Mouse (Mus musculus): ENCODE data around the gene Rack1. TPM values are rescaled to one million over a fixed set of nuclear protein-coding genes. Genes with fewer than 3 reads are reported as not detected.

Gene Rack1
- total and polyA plus RNA-seq, 2 experiments from 2014 or later: 292 to 1,323 TPM

DNA sequence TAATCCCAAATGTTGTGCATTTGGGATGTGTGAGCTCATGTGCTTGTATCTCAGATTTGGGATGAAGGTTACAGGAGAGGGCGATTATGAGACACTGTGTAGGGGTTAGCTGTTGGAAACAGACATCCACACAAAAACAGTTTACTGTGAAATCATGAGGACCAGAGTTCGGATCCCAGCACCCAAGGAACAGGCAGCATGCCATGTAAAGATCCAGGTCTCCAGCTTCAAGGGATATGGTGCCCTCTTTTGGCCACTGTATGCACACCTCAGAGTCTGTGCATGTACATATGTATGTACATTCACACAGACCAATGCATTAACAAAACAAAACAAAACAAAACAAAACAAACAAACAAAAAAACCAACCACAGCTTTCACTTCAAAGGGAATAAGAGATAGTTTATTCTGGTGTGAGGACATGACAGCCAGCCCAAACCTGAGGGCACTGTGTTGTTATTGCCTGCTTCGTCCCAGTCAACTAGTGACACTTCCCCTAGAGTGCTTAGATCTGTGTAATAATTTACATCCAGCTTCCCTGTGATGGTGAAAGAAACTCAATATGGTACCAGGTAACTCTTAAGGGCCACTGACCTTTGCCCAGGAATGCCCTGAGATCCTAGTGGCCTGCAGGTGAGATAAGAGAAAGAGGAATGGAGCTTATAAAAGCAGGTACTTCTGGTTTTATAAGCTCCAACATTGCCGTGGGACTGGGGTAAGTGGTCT is 51.3 kb downstream of the Rack1 start:
- no peak overlapping the region for H3K4me2 ChIP-seq (ENCODE audit: low read depth, low read length)
- 85% methylated on average over 4 of the region's 4 CpGs for WGBS

DNA sequence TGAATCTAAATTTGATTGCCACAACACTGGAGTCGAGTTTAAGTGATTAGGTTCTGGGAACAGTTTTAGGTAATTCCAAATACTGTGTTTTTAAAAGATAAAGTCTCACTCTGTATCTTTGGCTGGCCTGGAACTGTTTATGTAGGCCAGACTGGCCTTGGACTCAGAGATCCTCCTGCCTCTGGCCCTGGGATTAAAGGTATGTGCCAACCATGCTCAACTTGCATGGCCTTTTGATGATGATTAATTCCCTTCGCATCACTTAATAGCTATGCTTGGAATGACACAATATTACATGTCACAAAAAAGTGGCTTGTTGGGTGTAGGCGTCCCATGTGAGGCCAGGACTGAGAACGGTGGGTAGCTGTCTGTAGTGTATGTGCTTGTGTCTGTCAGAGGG is 52.1 kb downstream of the Rack1 start:
- ATAC-seq (ENCODE audit: insufficient read depth, low read depth) (no peak), DNase-seq (ENCODE audit: low spot score) (no peak)
- TF ChIP-seq CTCF (IDR thresholded peaks at IDR 0.05; ENCODE audit: low read depth) (no peak), EP300 (IDR thresholded peaks at IDR 0.05; ENCODE audit: low read depth) (no peak)
- Histone ChIP-seq H3K9ac (replicated peaks; ENCODE audit: low read depth, low read length) (no peak overlapping the region), H3K9me3 (replicated peaks; ENCODE audit: control insufficient read depth, low read length) (no peaks in the 10 kb centered on the region), H3K27me3 (ENCODE audit: control insufficient read depth, insufficient read depth, low read length) (no peaks in the 10 kb centered on the region), H3K27ac (ENCODE audit: low read depth) (no peak overlapping the region), H3K36me3 (replicated peaks; ENCODE audit: control insufficient read depth, insufficient read depth, low read length) (no peaks in the 10 kb centered on the region), H3K4me3 (ENCODE audit: low read depth, low read length) (no peak overlapping the region), H3K4me1 (ENCODE audit: control insufficient read depth, insufficient read depth) (no peaks in the 10 kb centered on the region), H3K4me2 (ENCODE audit: low read depth, low read length) (no peak overlapping the region)
- WGBS: 68% methylated on average over 4 of the region's 4 CpGs

More for the DNA sequence above, 51.3 kb downstream of the Rack1 start:
- no peak overlapping the region for H3K9ac ChIP-seq (replicated peaks; ENCODE audit: low read depth, low read length)
- H3K27me3 ChIP-seq (ENCODE audit: control insufficient read depth, insufficient read depth, low read length): no peaks in the 10 kb centered on the region
- ATAC-seq (ENCODE audit: insufficient read depth, low read depth): no peak
- no peaks in the 10 kb centered on the region for H3K36me3 ChIP-seq (replicated peaks; ENCODE audit: control insufficient read depth, insufficient read depth, low read length)
- no peaks in the 10 kb centered on the region for H3K9me3 ChIP-seq (replicated peaks; ENCODE audit: control insufficient read depth, low read length)
- H3K4me1 ChIP-seq (ENCODE audit: control insufficient read depth, insufficient read depth): no peaks in the 10 kb centered on the region
- TF ChIP-seq CTCF (IDR thresholded peaks at IDR 0.05; ENCODE audit: low read depth): peak; percentile 20; the same call in 1 of the 2 replicates
- TF ChIP-seq EP300 (IDR thresholded peaks at IDR 0.05; ENCODE audit: low read depth): no peak
- no peak overlapping the region for H3K4me3 ChIP-seq (ENCODE audit: low read depth, low read length)
- DNase-seq (ENCODE audit: low spot score): no peak
- no peak overlapping the region for H3K27ac ChIP-seq (ENCODE audit: low read depth)

DNA sequence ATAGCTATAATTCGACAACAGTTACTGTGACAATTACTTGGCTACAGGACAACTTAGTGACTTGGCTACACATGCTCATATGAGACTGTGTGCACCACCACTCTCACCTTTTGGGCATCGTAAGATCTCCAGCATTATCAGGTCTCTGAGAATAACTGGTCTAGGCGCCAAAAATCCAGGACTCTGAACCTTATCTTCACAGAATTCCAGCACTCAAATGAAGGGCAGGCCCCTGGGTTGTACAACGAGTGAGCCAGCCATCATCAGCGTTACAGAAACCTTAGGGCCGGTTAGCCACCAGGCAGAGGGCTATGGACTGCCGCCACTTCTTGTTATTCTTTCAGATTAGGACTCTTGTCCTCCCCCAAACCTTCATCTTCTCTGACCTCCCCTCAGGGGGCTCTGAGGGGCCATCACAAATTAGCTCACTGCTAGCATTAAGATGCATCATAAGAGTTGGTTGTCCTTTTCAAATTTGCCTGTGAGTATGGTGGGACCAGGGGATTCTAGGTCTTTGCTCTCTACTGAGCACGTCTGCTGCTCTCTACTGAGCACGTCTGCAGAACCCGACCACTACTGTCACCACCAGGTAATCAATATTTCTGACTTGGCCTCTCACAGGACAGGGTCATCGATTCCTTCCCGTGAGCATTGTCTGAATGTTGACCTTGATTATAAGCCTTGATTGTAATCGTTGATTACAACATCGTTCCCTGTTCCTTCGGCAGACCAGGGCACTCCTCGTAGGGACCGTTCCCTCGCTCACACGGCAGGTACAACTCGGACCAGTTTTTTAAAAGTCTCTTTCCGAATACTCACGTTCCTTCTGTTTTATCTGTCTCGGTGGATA is 52.7 kb downstream of the Rack1 start:
- peak overlapping the region; percentile 27; the same call in 1 of the 2 replicates for H3K9ac ChIP-seq (replicated peaks; ENCODE audit: low read depth, low read length)
- TF ChIP-seq CTCF (IDR thresholded peaks at IDR 0.05; ENCODE audit: low read depth): no peak
- TF ChIP-seq EP300 (IDR thresholded peaks at IDR 0.05; ENCODE audit: low read depth): no peak
- no peaks in the 10 kb centered on the region for H3K27me3 ChIP-seq (ENCODE audit: control insufficient read depth, insufficient read depth, low read length)
- ATAC-seq (ENCODE audit: insufficient read depth, low read depth) (no peak), DNase-seq (ENCODE audit: low spot score) (no peak)
- 0 out of 2 replicates have a peak, but pooled peaks cover 3% of the 10 kb centered on the region for H3K4me1 ChIP-seq (ENCODE audit: control insufficient read depth, insufficient read depth)
- H3K4me3 ChIP-seq (ENCODE audit: low read depth, low read length): peak overlapping the region; percentile 67
- H3K36me3 ChIP-seq (replicated peaks; ENCODE audit: control insufficient read depth, insufficient read depth, low read length): no peaks in the 10 kb centered on the region
- peak overlapping the region; percentile 33; the same call in 1 of the 2 replicates for H3K27ac ChIP-seq (ENCODE audit: low read depth)
- 6% methylated on average over 23 of the region's 23 CpGs for WGBS
- peak overlapping the region; percentile 86 for H3K4me2 ChIP-seq (ENCODE audit: low read depth, low read length)
- no peaks in the 10 kb centered on the region for H3K9me3 ChIP-seq (replicated peaks; ENCODE audit: control insufficient read depth, low read length)

DNA sequence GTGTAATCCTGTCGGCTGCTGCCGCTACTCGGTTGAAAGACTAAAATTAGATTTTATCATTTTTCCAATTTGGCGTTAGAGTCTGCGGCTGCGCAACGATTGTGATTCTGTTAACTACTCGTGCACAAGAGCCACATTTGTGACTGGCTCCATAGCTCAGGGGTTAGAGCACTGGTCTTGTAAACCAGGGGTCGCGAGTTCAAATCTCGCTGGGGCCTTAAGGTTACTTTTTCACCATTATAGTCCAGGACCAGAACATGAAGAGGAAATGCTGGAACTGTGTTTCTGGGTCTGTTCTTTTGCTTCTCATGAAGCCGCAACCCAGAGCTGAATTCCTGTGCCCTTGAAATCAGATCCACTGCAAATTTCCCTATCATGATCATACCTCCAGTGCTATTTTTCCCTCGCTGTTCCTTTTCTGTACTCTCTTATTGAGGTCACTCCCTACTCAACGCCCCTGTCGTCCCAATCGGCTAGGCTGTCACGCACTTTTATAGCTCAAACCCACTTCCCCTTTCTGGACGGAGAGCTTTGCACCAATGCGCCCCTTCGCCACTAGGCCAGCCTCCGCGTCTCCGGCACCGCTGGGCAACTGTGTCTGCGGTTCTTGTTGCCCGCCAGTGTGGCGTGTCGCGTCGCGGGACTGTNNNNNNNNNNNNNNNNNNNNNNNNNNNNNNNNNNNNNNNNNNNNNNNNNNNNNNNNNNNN is 53.5 kb downstream of the Rack1 start:
- ATAC-seq (ENCODE audit: insufficient read depth, low read depth): peak; percentile 53
- peak overlapping the region; percentile 86 for H3K4me2 ChIP-seq (ENCODE audit: low read depth, low read length)
- H3K27me3 ChIP-seq (ENCODE audit: control insufficient read depth, insufficient read depth, low read length): no peaks in the 10 kb centered on the region
- H3K9me3 ChIP-seq (replicated peaks; ENCODE audit: control insufficient read depth, low read length): no peaks in the 10 kb centered on the region
- H3K36me3 ChIP-seq (replicated peaks; ENCODE audit: control insufficient read depth, insufficient read depth, low read length): no peaks in the 10 kb centered on the region
- H3K9ac ChIP-seq (replicated peaks; ENCODE audit: low read depth, low read length): peak overlapping the region; percentile 27; the same call in 1 of the 2 replicates
- DNase-seq (ENCODE audit: low spot score): peak; percentile 53
- under 1% methylated on average over 31 of the region's 31 CpGs for WGBS
- H3K27ac ChIP-seq (ENCODE audit: low read depth): peak overlapping the region; percentile 21; the same call in 1 of the 2 replicates
- TF ChIP-seq EP300 (IDR thresholded peaks at IDR 0.05; ENCODE audit: low read depth): no peak
- TF ChIP-seq CTCF (IDR thresholded peaks at IDR 0.05; ENCODE audit: low read depth): no peak
- 0 out of 2 replicates have a peak, but pooled peaks cover 4% of the 10 kb centered on the region for H3K4me1 ChIP-seq (ENCODE audit: control insufficient read depth, insufficient read depth)
- peak overlapping the region; percentile 67 for H3K4me3 ChIP-seq (ENCODE audit: low read depth, low read length)

Other genes starting within 250 kb of the Rack1 start
- 22.7 and 39.6 TPM in 2 replicates for gene Trim41, start 17.0 kb downstream of the Rack1 start, total RNA-seq (2014; rRNA removed; ENCODE audit: low replicate concordance)
- gene Trim41, start 17.0 kb downstream of the Rack1 start, polyA plus RNA-seq (2015; fragmentation: Nextera tagmentation; extraction: Ambion mirVana): 2.7 and 2.9 TPM in 2 replicates
- gene Trim7, start 25.8 kb downstream of the Rack1 start, total RNA-seq (2014; rRNA removed; ENCODE audit: low replicate concordance): 1.1 and 5.3 TPM in 2 replicates
- 1.3 and 1.9 TPM in 2 replicates for gene Trim7, start 25.8 kb downstream of the Rack1 start, polyA plus RNA-seq (2015; fragmentation: Nextera tagmentation; extraction: Ambion mirVana)
- gene Gm12184, start 26.3 kb downstream of the Rack1 start, total RNA-seq (2014; rRNA removed; ENCODE audit: low replicate concordance): 1.8 and 27.8 TPM in 2 replicates
- 1.8 and 2.7 TPM in 2 replicates for gene Gm12184, start 26.3 kb downstream of the Rack1 start, polyA plus RNA-seq (2015; fragmentation: Nextera tagmentation; extraction: Ambion mirVana)
- 23.0 and 34.7 TPM in 2 replicates for gene Irgm1, start 71.4 kb downstream of the Rack1 start, total RNA-seq (2014; rRNA removed; ENCODE audit: low replicate concordance)
- gene Irgm1, start 71.4 kb downstream of the Rack1 start, polyA plus RNA-seq (2015; fragmentation: Nextera tagmentation; extraction: Ambion mirVana): 13.8 and 15.0 TPM in 2 replicates
- gene Gm5431, start 101.9 kb downstream of the Rack1 start, total RNA-seq (2014; rRNA removed; ENCODE audit: low replicate concordance): 0.08 and 0.92 TPM in 2 replicates
- 0.11 and 0.12 TPM in 2 replicates for gene Gm5431, start 101.9 kb downstream of the Rack1 start, polyA plus RNA-seq (2015; fragmentation: Nextera tagmentation; extraction: Ambion mirVana)
- 0.42 and 0.93 TPM in 2 replicates for gene Psme2b, start 145.9 kb downstream of the Rack1 start, total RNA-seq (2014; rRNA removed; ENCODE audit: low replicate concordance)
- gene Psme2b, start 145.9 kb downstream of the Rack1 start, polyA plus RNA-seq (2015; fragmentation: Nextera tagmentation; extraction: Ambion mirVana): 2.6 and 3.5 TPM in 2 replicates
- 1.7 TPM in 1 of 2 replicates, not detected in the other for gene Olfr56, start 178.6 kb downstream of the Rack1 start, total RNA-seq (2014; rRNA removed; ENCODE audit: low replicate concordance)
- gene Olfr56, start 178.6 kb downstream of the Rack1 start, polyA plus RNA-seq (2015; fragmentation: Nextera tagmentation; extraction: Ambion mirVana): 0.05 TPM in 1 of 2 replicates, not detected in the other
- gene 9930111J21Rik1, start 179.1 kb downstream of the Rack1 start, total RNA-seq (2014; rRNA removed; ENCODE audit: low replicate concordance): 2.5 and 4.9 TPM in 2 replicates
- 0.49 and 0.52 TPM in 2 replicates for gene 9930111J21Rik1, start 179.1 kb downstream of the Rack1 start, polyA plus RNA-seq (2015; fragmentation: Nextera tagmentation; extraction: Ambion mirVana)
- not detected in 2 replicates for gene Gm12185, start 191.9 kb downstream of the Rack1 start, total RNA-seq (2014; rRNA removed; ENCODE audit: low replicate concordance)
- gene Gm12185, start 191.9 kb downstream of the Rack1 start, polyA plus RNA-seq (2015; fragmentation: Nextera tagmentation; extraction: Ambion mirVana): 0.03 TPM in 1 of 2 replicates, not detected in the other
- 0.39 TPM in 1 of 2 replicates, not detected in the other for gene Tgtp1, start 193.8 kb downstream of the Rack1 start, total RNA-seq (2014; rRNA removed; ENCODE audit: low replicate concordance)
- gene Tgtp1, start 193.8 kb downstream of the Rack1 start, polyA plus RNA-seq (2015; fragmentation: Nextera tagmentation; extraction: Ambion mirVana): 0.14 and 0.25 TPM in 2 replicates

All from heart, postnatal 0 days (tissue).